Mouse (Mus musculus) intestine, embryonic 16.5 days (tissue): ENCODE results near the gene Nrros. TPM values are rescaled to one million over a fixed set of nuclear protein-coding genes. Genes with fewer than 3 reads are reported as not detected.

ENCODE experiments used
- ATAC-seq: fragments of 200-750 bp; cut with Nextera tagmentation; 2 replicates; pipeline ENCODE4 v1.8.0; 2017; ENCODE audit warnings: moderate TSS enrichment, moderate library complexity
- H3K27ac ChIP-seq: fragments of 300-500 bp; sonication (generic); 2 replicates; pipeline ENCODE4 v1.5.1; 2014; ENCODE audit warnings: mild to moderate bottlenecking, low read length
- H3K27me3 ChIP-seq: fragments of 300-500 bp; sonication (generic); replicated peaks from 2 replicates; pipeline ENCODE4 v1.6.1; 2014; ENCODE audit warnings: low read length, control low read depth, mixed read lengths; ENCODE audit not compliant: control insufficient read depth, insufficient read depth
- H3K36me3 ChIP-seq: fragments of 300-500 bp; sonication (generic); 2 replicates; pipeline ENCODE4 v1.6.1; 2014; ENCODE audit warnings: low read length, control low read depth; ENCODE audit not compliant: control insufficient read depth, insufficient read depth
- H3K4me1 ChIP-seq: fragments of 300-500 bp; sonication (generic); 2 replicates; pipeline ENCODE4 v1.6.1; 2014; ENCODE audit warnings: low read length, control low read depth, mixed read lengths; ENCODE audit not compliant: control insufficient read depth, insufficient read depth
- H3K4me2 ChIP-seq: fragments of 300-500 bp; sonication (generic); 2 replicates; pipeline ENCODE4 v1.6.1; 2014; ENCODE audit warnings: low read depth, low read length, control low read depth
- H3K4me3 ChIP-seq: fragments of 300-500 bp; sonication (generic); 2 replicates; pipeline ENCODE4 v1.5.1; 2014; ENCODE audit warnings: mild to moderate bottlenecking, low read length
- H3K9ac ChIP-seq: fragments of 300-500 bp; sonication (generic); 2 replicates; pipeline ENCODE4 v1.6.1; 2014; ENCODE audit warnings: low read depth, low read length
- H3K9me3 ChIP-seq: fragments of 300-500 bp; sonication (generic); 2 replicates; pipeline ENCODE4 v1.6.1; 2016; ENCODE audit warnings: low read length, control low read depth; ENCODE audit not compliant: control insufficient read depth
- WGBS: fragments of 180-500 bp; shearing (Covaris S2); extraction: QIAGEN DNeasy Blood & Tissue Kit; methylation state at CpG from one replicate; pipeline ENCODE4 v1.1.7; 2014; 5-methylcytosine and 5-hydroxymethylcytosine counted together
- polyA plus RNA-seq: library from polyadenylated mRNA; unstranded; fragments of >200 nt; fragmentation: Nextera tagmentation; extraction: Ambion mirVana; gene quantifications from 2 replicates; pipeline ENCODE4 v1.2.1, GENCODE M21; 2015

The Nrros gene
- polyA plus RNA-seq, 1 experiment from 2014 or later, result 13.1 TPM

DNA sequence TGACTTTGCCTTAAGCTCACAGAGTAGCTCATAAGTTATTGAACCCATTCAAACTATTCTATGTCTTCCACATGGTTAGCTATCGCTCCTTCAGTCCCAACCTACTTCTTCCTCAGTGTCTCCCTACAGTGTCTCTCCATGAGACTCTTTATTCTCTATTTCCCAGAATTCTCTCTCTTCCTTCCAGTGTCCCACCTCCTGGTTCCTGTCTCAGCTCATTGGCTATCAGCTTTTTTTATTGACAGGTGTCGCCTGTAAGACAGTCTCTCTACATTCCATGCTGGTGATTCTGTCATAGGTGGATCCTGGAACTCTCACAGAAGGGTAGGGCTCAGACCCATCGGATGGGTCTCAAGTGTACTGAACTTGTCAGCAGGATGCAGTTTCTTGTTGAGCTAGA is 40.0 kb downstream of the Nrros start:
- H3K9me3 ChIP-seq, result no peaks in the 10 kb centered on the region
- no peak overlapping the region for H3K9ac ChIP-seq
- no peak for ATAC-seq
- 92% methylated on average over 3 of the region's 3 CpGs for WGBS
- H3K27me3 ChIP-seq, result no peaks in the 10 kb centered on the region
- H3K4me2 ChIP-seq, result no peak overlapping the region
- no peak overlapping the region for H3K27ac ChIP-seq
- H3K4me3 ChIP-seq, result no peak overlapping the region
- H3K36me3 ChIP-seq, result no peaks in the 10 kb centered on the region
- no peaks in the 10 kb centered on the region for H3K4me1 ChIP-seq

- Histone ChIP-seq H3K4me2 (no peak overlapping the region), H3K27ac (no peak overlapping the region), H3K9ac (no peak overlapping the region), H3K27me3 (no peaks in the 10 kb centered on the region), H3K4me3 (no peak overlapping the region), H3K4me1 (no peaks in the 10 kb centered on the region), H3K9me3 (no peaks in the 10 kb centered on the region), H3K36me3 (no peaks in the 10 kb centered on the region)
- WGBS, result 69% methylated on average over 17 of the region's 17 CpGs
- no peak for ATAC-seq
Measured at GRCm38 (mm10) chr16:32124444-32125335, 40.7 kb downstream of the Nrros start.

- WGBS, result 85% methylated on average over 7 of the region's 7 CpGs
- H3K4me2 ChIP-seq, result no peak overlapping the region
- ATAC-seq, result no peak
- no peak overlapping the region for H3K4me3 ChIP-seq
- H3K27ac ChIP-seq, result no peak overlapping the region
- no peaks in the 10 kb centered on the region for H3K4me1 ChIP-seq
- no peak overlapping the region for H3K9ac ChIP-seq
- H3K36me3 ChIP-seq, result no peaks in the 10 kb centered on the region
- no peaks in the 10 kb centered on the region for H3K9me3 ChIP-seq
- no peaks in the 10 kb centered on the region for H3K27me3 ChIP-seq
Measured at GRCm38 (mm10) chr16:32124020-32124419, 41.4 kb downstream of the Nrros start.

- no peak for ATAC-seq
- WGBS, result 74% methylated on average over 3 of the region's 3 CpGs
- Histone ChIP-seq H3K27ac (no peak overlapping the region), H3K4me2 (no peak overlapping the region), H3K4me3 (no peak overlapping the region), H3K36me3 (no peaks in the 10 kb centered on the region), H3K9ac (no peak overlapping the region), H3K27me3 (no peaks in the 10 kb centered on the region), H3K9me3 (no peaks in the 10 kb centered on the region), H3K4me1 (no peaks in the 10 kb centered on the region)
Measured at GRCm38 (mm10) chr16:32120454-32120853, 44.9 kb downstream of the Nrros start.

- no peaks in the 10 kb centered on the region for H3K4me1 ChIP-seq
- no peak overlapping the region for H3K4me3 ChIP-seq
- H3K9me3 ChIP-seq, result no peaks in the 10 kb centered on the region
- no peaks in the 10 kb centered on the region for H3K36me3 ChIP-seq
- 35% methylated on average over 5 of the region's 5 CpGs for whole genome bisulfite sequencing
- no peak for ATAC-seq
- no peak overlapping the region for H3K4me2 ChIP-seq
- H3K9ac ChIP-seq, result no peak overlapping the region
- H3K27me3 ChIP-seq, result no peaks in the 10 kb centered on the region
- no peak overlapping the region for H3K27ac ChIP-seq
Measured at GRCm38 (mm10) chr16:32116186-32116585, 49.2 kb downstream of the Nrros start.

DNA sequence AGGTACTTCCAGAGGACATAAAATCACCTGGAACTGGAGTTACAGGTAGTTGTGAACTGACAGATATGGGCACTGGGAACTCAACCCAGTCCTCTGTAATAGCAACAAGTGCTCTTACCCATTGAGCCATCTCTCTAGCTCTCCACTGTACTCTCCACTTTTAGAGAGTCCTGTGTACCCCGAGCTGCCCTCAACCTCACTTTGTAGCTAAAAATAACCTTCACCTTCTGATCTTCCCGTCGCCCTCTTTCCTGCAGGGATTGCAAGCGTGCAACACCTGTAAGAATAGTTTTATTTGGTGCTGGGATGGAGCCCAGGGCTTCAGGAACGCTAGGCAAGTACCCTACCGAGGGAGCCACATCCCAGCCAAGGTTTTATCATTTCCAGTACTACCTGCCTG is 49.6 kb downstream of the Nrros start:
- 53% methylated on average over 6 of the region's 6 CpGs for WGBS
- no peaks in the 10 kb centered on the region for H3K27me3 ChIP-seq
- no peaks in the 10 kb centered on the region for H3K36me3 ChIP-seq
- H3K27ac ChIP-seq, result no peak overlapping the region
- no peaks in the 10 kb centered on the region for H3K4me1 ChIP-seq
- H3K4me3 ChIP-seq, result no peak overlapping the region
- no peak for ATAC-seq
- H3K9ac ChIP-seq, result no peak overlapping the region
- no peaks in the 10 kb centered on the region for H3K9me3 ChIP-seq
- no peak overlapping the region for H3K4me2 ChIP-seq

GRCm38 (mm10) chr16:32114968-32115695 is 50.3 kb downstream of the Nrros start:
- 13% methylated on average over 15 of the region's 15 CpGs for WGBS
- Histone ChIP-seq H3K36me3 (no peaks in the 10 kb centered on the region), H3K4me2 (no peak overlapping the region), H3K27ac (no peak overlapping the region), H3K9ac (no peak overlapping the region), H3K4me3 (no peak overlapping the region), H3K9me3 (no peaks in the 10 kb centered on the region), H3K27me3 (no peaks in the 10 kb centered on the region), H3K4me1 (no peaks in the 10 kb centered on the region)
- peak; percentile 31 for ATAC-seq

GRCm38 (mm10) chr16:32114406-32114805 is 51.0 kb downstream of the Nrros start:
- no peaks in the 10 kb centered on the region for H3K4me1 ChIP-seq
- H3K4me2 ChIP-seq, result no peak overlapping the region
- H3K9me3 ChIP-seq, result no peaks in the 10 kb centered on the region
- WGBS, result 87% methylated on average over 10 of the region's 10 CpGs
- H3K4me3 ChIP-seq, result no peak overlapping the region
- H3K27ac ChIP-seq, result no peak overlapping the region
- H3K36me3 ChIP-seq, result no peaks in the 10 kb centered on the region
- H3K9ac ChIP-seq, result no peak overlapping the region
- H3K27me3 ChIP-seq, result no peaks in the 10 kb centered on the region
- ATAC-seq, result no peak

GRCm38 (mm10) chr16:32113541-32114218 is 51.7 kb downstream of the Nrros start:
- Histone ChIP-seq H3K36me3 (no peaks in the 10 kb centered on the region), H3K27ac (no peak overlapping the region), H3K27me3 (no peaks in the 10 kb centered on the region), H3K4me1 (no peaks in the 10 kb centered on the region), H3K4me3 (no peak overlapping the region; the same call in 1 of the 2 replicates), H3K9me3 (no peaks in the 10 kb centered on the region), H3K4me2 (0 out of 2 replicates have a peak overlapping the region, but pooled peaks have one; percentile 10), H3K9ac (no peak overlapping the region)
- ATAC-seq, result 0 out of 2 replicates have a peak, but pooled peaks have one; percentile 40
- WGBS, result 56% methylated on average over 23 of the region's 23 CpGs
